Mouse (Mus musculus) spleen, adult 2 months (tissue): Measurements from ENCODE around the gene Slc26a8.

Experiments
- CTCF ChIP-seq: fragments of 200-500 bp; IDR thresholded peaks from 2 replicates; pipeline ENCODE4 v1.5.1; 2011; ENCODE audit warnings: mild to moderate bottlenecking, inconsistent platforms; ENCODE audit not compliant: insufficient read depth, insufficient read length, insufficient replicate concordance; ENCODE audit errors: extremely low read depth
- POLR2A ChIP-seq: fragments of 200-500 bp; IDR thresholded peaks from 2 replicates; pipeline ENCODE4 v1.6.1; 2011; ENCODE audit warnings: low read depth, low read length, inconsistent platforms

GRCm38 (mm10) chr17:28710291-28710688 lies 20.3 kb upstream of the Slc26a8 start:
- TF ChIP-seq CTCF (no peak), POLR2A (no peak)
